ENCODE assay signal across 8 mouse cellular contexts in the genomic region with DNA sequence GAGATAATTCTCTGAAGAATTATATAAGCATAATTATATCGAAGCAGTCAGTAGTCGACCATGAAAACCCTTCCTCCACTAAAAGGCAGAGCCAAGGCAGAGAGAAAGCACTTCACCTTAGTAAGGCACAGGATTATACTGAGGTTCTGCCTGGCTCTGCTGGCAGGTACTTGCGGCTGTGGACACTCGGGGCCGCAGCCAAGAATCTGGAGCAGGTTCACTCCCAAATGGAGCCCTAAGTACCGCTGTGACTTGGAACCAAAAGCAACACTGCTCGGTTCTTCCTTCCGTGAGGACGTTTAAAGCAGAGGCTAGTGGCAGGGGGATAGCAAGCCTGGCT. TPM values are rescaled to one million over a fixed set of nuclear protein-coding genes. Genes with fewer than 3 reads are reported as not detected.
A peak's percentile ranks its signal among the peaks of the same experiment; 100 is the strongest.
DNase-seq lines count a peak whose midpoint lies in the region; ATAC-seq lines count a peak whose summit lies in the region.

No protein-coding gene starts in this region.

- H3K9me3 ChIP-seq in kidney, embryonic 15.5 days (replicated peaks), result no peaks in the 10 kb centered on the region
- H3K9me3 ChIP-seq in embryonic facial prominence, embryonic 13.5 days, result no peaks in the 10 kb centered on the region
- H3K9me3 ChIP-seq in intestine, embryonic 16.5 days (ENCODE audit: control insufficient read depth, low read length), result no peaks in the 10 kb centered on the region
- H3K9me3 ChIP-seq in midbrain, embryonic 12.5 days, result no peaks in the 10 kb centered on the region

- no peak for DNase-seq in kidney, adult 9 months
- no peak for DNase-seq in testis, postnatal 14 days (ENCODE audit: low spot score)
- DNase-seq in spleen, adult 18-20 months, result no peak
- no peak for DNase-seq in thymus, postnatal 25 days

- H3K4me2 ChIP-seq in kidney, embryonic 15.5 days, result peak overlapping the region; percentile 91
- peak overlapping the region; percentile 86 for H3K4me2 ChIP-seq in embryonic facial prominence, embryonic 13.5 days
- H3K4me2 ChIP-seq in intestine, embryonic 16.5 days (ENCODE audit: low read depth, low read length), result peak overlapping the region; percentile 88
- peak overlapping the region; percentile 88 for H3K4me2 ChIP-seq in midbrain, embryonic 12.5 days (replicated peaks)

- no peaks in the 10 kb centered on the region for H3K36me3 ChIP-seq in kidney, embryonic 15.5 days
- no peaks in the 10 kb centered on the region for H3K36me3 ChIP-seq in embryonic facial prominence, embryonic 13.5 days
- H3K36me3 ChIP-seq in intestine, embryonic 16.5 days (ENCODE audit: control insufficient read depth, insufficient read depth, low read length), result no peaks in the 10 kb centered on the region
- no peaks in the 10 kb centered on the region for H3K36me3 ChIP-seq in midbrain, embryonic 12.5 days

- H3K4me1 ChIP-seq in kidney, embryonic 15.5 days, result peaks cover 21% of the 10 kb centered on the region
- peaks cover 16% of the 10 kb centered on the region for H3K4me1 ChIP-seq in embryonic facial prominence, embryonic 13.5 days
- H3K4me1 ChIP-seq in intestine, embryonic 16.5 days (ENCODE audit: control insufficient read depth, insufficient read depth, low read length), result peaks cover 7% of the 10 kb centered on the region
- H3K4me1 ChIP-seq in midbrain, embryonic 12.5 days, result peaks cover 21% of the 10 kb centered on the region

- no peaks in the 10 kb centered on the region for H3K27me3 ChIP-seq in kidney, embryonic 15.5 days
- H3K27me3 ChIP-seq in embryonic facial prominence, embryonic 13.5 days, result no peaks in the 10 kb centered on the region
- no peaks in the 10 kb centered on the region for H3K27me3 ChIP-seq in intestine, embryonic 16.5 days (replicated peaks; ENCODE audit: control insufficient read depth, insufficient read depth, low read length)
- peaks cover 3% of the 10 kb centered on the region; the same call in 1 of the 2 replicates for H3K27me3 ChIP-seq in midbrain, embryonic 12.5 days

- H3K4me3 ChIP-seq in kidney, embryonic 15.5 days (replicated peaks), result peak overlapping the region; percentile 76
- peak overlapping the region; percentile 89 for H3K4me3 ChIP-seq in embryonic facial prominence, embryonic 13.5 days
- peak overlapping the region; percentile 92 for H3K4me3 ChIP-seq in intestine, embryonic 16.5 days (ENCODE audit: low read length)
- H3K4me3 ChIP-seq in midbrain, embryonic 12.5 days, result peak overlapping the region; percentile 86

- peak overlapping the region; percentile 91 for H3K27ac ChIP-seq in kidney, embryonic 15.5 days
- peak overlapping the region; percentile 96 for H3K27ac ChIP-seq in embryonic facial prominence, embryonic 13.5 days
- H3K27ac ChIP-seq in intestine, embryonic 16.5 days (ENCODE audit: low read length), result peak overlapping the region; percentile 90
- peak overlapping the region; percentile 90 for H3K27ac ChIP-seq in midbrain, embryonic 12.5 days (replicated peaks)

- no peak for ATAC-seq in kidney, embryonic 15.5 days (replicated peaks; ENCODE audit: low FRiP score)
- ATAC-seq in embryonic facial prominence, embryonic 13.5 days (ENCODE audit: insufficient number of reproducible peaks, insufficient read depth, low FRiP score, low TSS enrichment, low read depth), result no peak
- ATAC-seq in intestine, embryonic 16.5 days, result no peak
- no peak for ATAC-seq in midbrain, embryonic 12.5 days (ENCODE audit: low FRiP score, low read depth)

- H3K9ac ChIP-seq in kidney, embryonic 15.5 days, result peak overlapping the region; percentile 50
- peak overlapping the region; percentile 77 for H3K9ac ChIP-seq in embryonic facial prominence, embryonic 13.5 days
- peak overlapping the region; percentile 71 for H3K9ac ChIP-seq in intestine, embryonic 16.5 days (ENCODE audit: low read depth, low read length)
- peak overlapping the region; percentile 62 for H3K9ac ChIP-seq in midbrain, embryonic 12.5 days (replicated peaks)

- 5% methylated on average over 9 of the region's 9 CpGs for WGBS in kidney, embryonic 15.5 days
- 5% methylated on average over 9 of the region's 9 CpGs for WGBS in embryonic facial prominence, embryonic 13.5 days
- 5% methylated on average over 9 of the region's 9 CpGs for WGBS in intestine, embryonic 16.5 days
- 5% methylated on average over 9 of the region's 9 CpGs for WGBS in midbrain, embryonic 12.5 days

RNA-seq across cellular contexts. Expression of gene Rap2b, which starts 1.4 kb away (rescaled TPM):
- 7.3 and 7.4 TPM in 2 replicates for polyA plus RNA-seq in kidney, embryonic 15.5 days (2015; fragmentation: Nextera tagmentation; extraction: Ambion mirVana)
- 19.2 and 20.0 TPM in 2 replicates for polyA plus RNA-seq in embryonic facial prominence, embryonic 13.5 days (2015; fragmentation: Nextera tagmentation; extraction: Ambion mirVana)
- 4.5 and 4.9 TPM in 2 replicates for polyA plus RNA-seq in intestine, embryonic 16.5 days (2015; fragmentation: Nextera tagmentation; extraction: Ambion mirVana)
- 12.6 and 15.0 TPM in 2 replicates for polyA plus RNA-seq in midbrain, embryonic 12.5 days (2016; fragmentation: Nextera tagmentation; extraction: Ambion mirVana)

RNA-seq across cellular contexts. Expression of gene B430305J03Rik, which starts 3.0 kb away (rescaled TPM):
- not detected in 2 replicates for polyA plus RNA-seq in kidney, embryonic 15.5 days (2015; fragmentation: Nextera tagmentation; extraction: Ambion mirVana)
- not detected in 2 replicates for polyA plus RNA-seq in embryonic facial prominence, embryonic 13.5 days (2015; fragmentation: Nextera tagmentation; extraction: Ambion mirVana)
- polyA plus RNA-seq in intestine, embryonic 16.5 days (2015; fragmentation: Nextera tagmentation; extraction: Ambion mirVana), result not detected in 2 replicates
- not detected in 2 replicates for polyA plus RNA-seq in midbrain, embryonic 12.5 days (2016; fragmentation: Nextera tagmentation; extraction: Ambion mirVana)
